Mouse (Mus musculus) liver, postnatal 0 days (tissue): ENCODE results near the gene Exoc3l4. TPM values are rescaled to one million over a fixed set of nuclear protein-coding genes. Genes with fewer than 3 reads are reported as not detected.
A peak's percentile ranks its signal among the peaks of the same experiment; 100 is the strongest.

Source experiments
- ATAC-seq: fragments of 200-750 bp; cut with Nextera tagmentation; 2 replicates; pipeline ENCODE4 v1.8.0; 2017; ENCODE audit warnings: mild to moderate bottlenecking, moderate library complexity
- DNase-seq: peaks from one replicate; pipeline ENCODE4 v3.0.0-alpha.2; 2016
- H3K27ac ChIP-seq: fragments of 300-500 bp; sonication (generic); 2 replicates; pipeline ENCODE4 v1.5.1; 2014; ENCODE audit warnings: antibody characterized with exemption, moderate library complexity, mild to moderate bottlenecking, low read depth
- H3K27me3 ChIP-seq: fragments of 300-500 bp; sonication (generic); 2 replicates; pipeline ENCODE4 v1.6.1; 2014; ENCODE audit warnings: low read length, control low read depth, mixed read lengths; ENCODE audit not compliant: insufficient read depth
- H3K36me3 ChIP-seq: fragments of 300-500 bp; sonication (generic); replicated peaks from 2 replicates; pipeline ENCODE4 v1.6.1; 2014; ENCODE audit warnings: mild to moderate bottlenecking, control low read depth, low read length, moderate library complexity, mixed read lengths; ENCODE audit not compliant: insufficient read depth
- H3K4me1 ChIP-seq: fragments of 300-500 bp; sonication (generic); 2 replicates; pipeline ENCODE4 v1.6.1; 2014; ENCODE audit warnings: antibody characterized with exemption, mild to moderate bottlenecking, control low read depth; ENCODE audit not compliant: insufficient read depth
- H3K4me2 ChIP-seq: fragments of 300-500 bp; sonication (generic); 2 replicates; pipeline ENCODE4 v1.6.1; 2014; ENCODE audit warnings: low read depth, mild to moderate bottlenecking, low read length, moderate library complexity, mixed read lengths
- H3K4me3 ChIP-seq: fragments of 300-500 bp; sonication (generic); 2 replicates; pipeline ENCODE4 v1.5.1; 2014; ENCODE audit warnings: low read depth, low read length
- H3K9ac ChIP-seq: fragments of 300-500 bp; sonication (generic); replicated peaks from 2 replicates; pipeline ENCODE4 v1.6.1; 2014; ENCODE audit warnings: mild to moderate bottlenecking, moderate library complexity
- H3K9me3 ChIP-seq: fragments of 300-500 bp; sonication (generic); 2 replicates; pipeline ENCODE4 v1.6.1; 2016; ENCODE audit warnings: mild to moderate bottlenecking, control low read depth, low read length, mixed read lengths
- CTCF ChIP-seq: sonication (generic); IDR thresholded peaks from 2 replicates; pipeline ENCODE4 v1.5.1; 2016; ENCODE audit warnings: antibody characterized with exemption, low read depth
- EP300 ChIP-seq: IDR thresholded peaks from 2 replicates; pipeline ENCODE4 v1.6.1; 2016; ENCODE audit warnings: antibody characterized with exemption, low read depth, mild to moderate bottlenecking
- WGBS: fragments of 180-500 bp; shearing (Covaris S2); extraction: QIAGEN DNeasy Blood & Tissue Kit; methylation state at CpG from one replicate; pipeline ENCODE4 v1.1.7; 2014; ENCODE audit not compliant: insufficient replicate concordance; 5-methylcytosine and 5-hydroxymethylcytosine counted together
- polyA plus RNA-seq: library from polyadenylated mRNA; unstranded; fragments of >200 nt; fragmentation: Nextera tagmentation; extraction: Ambion mirVana; gene quantifications from 2 replicates; pipeline ENCODE4 v1.2.1, GENCODE M21; 2015

The Exoc3l4 gene
- polyA plus RNA-seq, 1 experiment from 2014 or later = 13.7 TPM

DNA sequence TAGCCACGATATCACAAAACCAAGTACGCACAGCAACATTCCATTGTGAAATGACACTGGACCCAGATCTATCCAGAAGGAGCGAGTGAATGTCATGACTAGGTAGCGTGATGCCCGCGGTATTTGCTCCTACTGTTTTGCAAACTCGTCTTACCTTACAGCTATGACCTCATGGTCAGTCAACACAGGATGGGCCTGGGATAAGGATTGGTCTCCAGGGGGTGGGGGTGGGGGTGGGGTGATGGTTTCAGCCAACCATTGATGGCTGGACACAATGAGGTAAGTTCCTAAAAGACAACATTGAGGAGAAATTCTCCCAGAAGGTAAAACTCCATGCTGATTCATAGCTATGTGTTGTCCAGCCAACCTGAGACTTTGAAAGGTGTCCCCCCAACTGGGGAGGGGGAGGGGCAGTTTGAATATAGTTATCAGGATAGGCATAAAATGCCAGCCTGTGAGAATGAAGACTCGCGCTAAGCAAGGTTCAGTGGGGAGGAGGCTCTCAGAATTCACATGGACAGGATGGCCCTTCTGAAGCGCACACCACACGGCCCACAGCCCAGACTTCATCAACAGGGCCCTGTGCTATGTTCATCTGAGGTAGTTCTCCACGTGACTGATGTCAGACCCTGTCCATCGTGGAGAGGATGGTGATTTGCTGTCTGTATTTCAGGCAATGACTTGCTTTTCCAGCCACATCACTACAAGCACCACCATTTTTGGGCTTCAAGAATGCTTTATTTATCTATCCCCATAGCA is 30.8 kb upstream of the Exoc3l4 start:
- peak; percentile 53 for DNase-seq
- Histone ChIP-seq H3K9ac (no peak overlapping the region), H3K4me1 (peaks cover 9% of the 10 kb centered on the region; the same call in 1 of the 2 replicates), H3K4me2 (no peak overlapping the region), H3K27ac (peak overlapping the region; percentile 49), H3K27me3 (no peaks in the 10 kb centered on the region), H3K36me3 (no peaks in the 10 kb centered on the region), H3K4me3 (no peak overlapping the region), H3K9me3 (no peaks in the 10 kb centered on the region)
- peak; percentile 90 for ATAC-seq
- WGBS = 70% methylated on average over 13 of the region's 13 CpGs
- TF ChIP-seq CTCF (no peak), EP300 (no peak)

DNA sequence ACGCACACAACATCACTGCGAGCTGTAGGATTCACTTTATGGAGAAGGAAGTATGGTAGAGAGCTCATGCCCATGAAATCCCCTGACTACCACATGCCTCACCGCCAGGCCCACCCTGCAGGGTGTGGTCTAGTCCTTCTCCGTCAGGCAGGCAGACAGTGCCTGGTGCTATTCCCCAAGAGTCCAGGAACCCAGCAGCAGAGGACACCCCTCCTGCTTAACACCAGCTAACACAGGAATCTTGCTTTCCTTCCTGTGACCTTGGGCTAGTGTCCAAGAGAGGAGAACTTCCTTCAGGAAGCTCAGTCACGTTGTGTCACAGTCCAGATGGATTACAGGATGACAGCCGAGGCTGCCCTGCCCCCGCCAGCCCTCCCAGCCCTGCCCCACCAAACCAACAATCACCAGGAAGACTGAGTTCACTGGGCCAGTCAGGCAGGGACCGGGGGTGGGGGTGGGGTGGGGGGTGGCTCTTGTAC is 30.1 kb upstream of the Exoc3l4 start:
- Histone ChIP-seq H3K27me3 (no peaks in the 10 kb centered on the region), H3K4me1 (peaks cover 3% of the 10 kb centered on the region; the same call in 1 of the 2 replicates), H3K4me3 (no peak overlapping the region), H3K9me3 (no peaks in the 10 kb centered on the region), H3K27ac (peak overlapping the region; percentile 49), H3K4me2 (no peak overlapping the region), H3K36me3 (no peaks in the 10 kb centered on the region), H3K9ac (no peak overlapping the region)
- WGBS = 35% methylated on average over 8 of the region's 8 CpGs
- DNase-seq (no peak), ATAC-seq (peak; percentile 66)
- no peak for TF ChIP-seq CTCF
- TF ChIP-seq EP300 = peak; percentile 54; the same call in 1 of the 2 replicates

DNA sequence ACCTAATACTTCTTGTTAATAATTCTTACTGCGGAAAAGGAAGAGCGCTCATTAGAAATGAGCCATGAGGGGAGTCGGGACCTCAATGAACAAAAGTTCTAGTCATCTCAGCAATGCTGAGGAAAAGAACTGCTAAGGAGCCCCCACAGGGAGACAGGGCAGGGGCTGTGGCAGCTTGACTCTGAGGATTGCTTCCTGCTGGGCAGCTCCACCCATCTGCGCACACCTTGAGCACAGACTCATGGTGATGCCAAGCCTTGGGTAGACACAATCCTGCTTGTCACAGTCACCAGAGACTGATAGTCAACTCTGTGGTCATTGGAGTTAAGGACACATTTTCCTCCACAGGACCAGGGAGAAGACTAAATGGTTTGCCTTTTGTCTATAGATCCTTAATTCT is 29.7 kb upstream of the Exoc3l4 start:
- DNase-seq = no peak
- TF ChIP-seq EP300 = no peak
- no peak for TF ChIP-seq CTCF
- no peak for ATAC-seq
- no peaks in the 10 kb centered on the region for H3K36me3 ChIP-seq
- H3K27me3 ChIP-seq = no peaks in the 10 kb centered on the region
- H3K9me3 ChIP-seq = no peaks in the 10 kb centered on the region
- H3K4me1 ChIP-seq = no peaks in the 10 kb centered on the region
- H3K9ac ChIP-seq = no peak overlapping the region
- H3K4me2 ChIP-seq = no peak overlapping the region
- no peak overlapping the region for H3K4me3 ChIP-seq
- no peak overlapping the region for H3K27ac ChIP-seq
- WGBS = 75% methylated on average over 4 of the region's 4 CpGs

DNA sequence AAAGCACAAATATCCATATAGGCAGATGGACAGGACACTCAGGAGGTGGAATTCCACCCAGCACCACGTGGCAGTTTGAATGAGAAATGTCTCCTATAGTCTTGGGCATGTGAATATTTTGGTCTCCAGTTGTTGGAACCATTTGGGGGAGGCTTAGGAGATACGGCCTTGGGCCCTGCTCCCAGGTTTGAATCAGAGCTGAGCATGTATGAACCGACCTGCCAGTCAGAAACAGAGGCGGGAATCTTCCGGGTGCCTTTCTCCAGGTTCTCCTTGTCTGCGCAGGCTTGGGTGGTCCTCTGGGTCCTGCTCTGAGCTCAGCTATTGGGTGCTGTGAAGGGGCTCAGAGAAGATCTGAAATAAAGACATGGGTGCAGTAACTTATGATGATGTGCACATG is 22.8 kb upstream of the Exoc3l4 start:
- no peak for DNase-seq
- no peaks in the 10 kb centered on the region for H3K9me3 ChIP-seq

DNA sequence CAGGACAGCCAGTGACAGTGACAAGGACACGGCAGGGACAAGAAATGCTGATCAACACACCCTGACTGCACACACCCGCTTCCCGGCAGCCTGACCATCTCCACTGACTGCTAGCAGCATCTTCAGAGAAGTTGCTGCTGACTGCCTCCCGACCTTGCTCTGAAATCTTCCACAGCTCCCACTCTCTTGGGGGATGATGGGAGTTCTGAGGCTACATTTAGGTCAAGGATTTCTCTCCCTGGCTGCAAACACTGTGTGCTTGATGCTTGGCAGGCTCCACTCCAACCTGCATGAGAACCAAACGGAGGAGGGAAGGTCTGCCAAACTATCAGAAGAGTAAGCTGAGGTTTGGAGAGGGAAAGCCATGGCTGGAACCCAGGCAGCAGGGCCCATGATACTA is 19.8 kb upstream of the Exoc3l4 start:
- WGBS = 63% methylated on average over 5 of the region's 5 CpGs
- no peak overlapping the region for H3K4me3 ChIP-seq
- no peaks in the 10 kb centered on the region for H3K36me3 ChIP-seq
- ATAC-seq = no peak
- no peak overlapping the region for H3K27ac ChIP-seq
- TF ChIP-seq CTCF (no peak), EP300 (no peak)
- no peaks in the 10 kb centered on the region for H3K27me3 ChIP-seq
- no peak for DNase-seq
- no peaks in the 10 kb centered on the region for H3K4me1 ChIP-seq
- H3K9ac ChIP-seq = no peak overlapping the region
- H3K4me2 ChIP-seq = no peak overlapping the region
- no peaks in the 10 kb centered on the region for H3K9me3 ChIP-seq

More for the DNA sequence above, 22.8 kb upstream of the Exoc3l4 start:
- H3K4me2 ChIP-seq = no peak overlapping the region
- no peaks in the 10 kb centered on the region for H3K4me1 ChIP-seq
- H3K27me3 ChIP-seq = no peaks in the 10 kb centered on the region
- TF ChIP-seq CTCF = no peak
- H3K9ac ChIP-seq = no peak overlapping the region
- WGBS = 78% methylated on average over 6 of the region's 6 CpGs
- no peak overlapping the region for H3K4me3 ChIP-seq
- no peak overlapping the region for H3K27ac ChIP-seq
- H3K36me3 ChIP-seq = no peaks in the 10 kb centered on the region
- no peak for ATAC-seq

DNA sequence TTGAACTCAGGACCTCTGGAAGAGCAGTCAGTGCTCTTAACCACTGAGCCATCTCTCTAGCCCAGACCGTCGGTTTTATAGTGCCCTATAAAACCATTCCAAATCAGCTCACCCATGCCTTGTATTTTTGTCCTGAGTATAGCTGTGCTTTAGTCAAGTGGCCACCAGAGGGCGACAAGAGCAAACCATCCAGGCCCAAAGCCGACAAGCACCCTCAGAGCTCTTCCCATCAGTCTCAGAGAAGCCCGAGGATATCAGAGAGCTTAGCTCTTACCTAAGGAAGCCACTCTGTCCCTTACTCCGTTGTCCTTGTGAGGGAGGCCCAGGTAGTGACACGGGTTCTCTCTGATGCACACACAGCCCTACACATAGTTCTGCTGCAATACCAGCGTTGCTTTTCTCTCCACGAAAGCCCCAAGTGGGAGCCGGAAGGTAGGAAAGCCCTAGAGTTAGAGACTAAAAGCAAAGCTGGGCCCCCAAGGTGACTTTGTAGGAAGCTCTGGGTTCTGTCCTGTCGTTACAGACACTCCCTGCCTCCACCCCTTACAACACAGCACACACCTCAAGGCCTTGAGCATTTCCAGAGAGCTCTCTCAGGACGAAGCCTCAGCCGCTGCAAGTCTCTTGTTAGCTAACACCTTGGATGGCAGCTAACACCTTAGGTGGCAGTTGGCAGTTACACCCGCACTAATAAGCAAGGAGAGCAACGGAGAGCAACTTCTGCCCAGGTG is 15.2 kb upstream of the Exoc3l4 start:
- TF ChIP-seq EP300 (no peak), CTCF (peak; percentile 94)
- H3K4me1 ChIP-seq = no peaks in the 10 kb centered on the region
- no peak overlapping the region for H3K27ac ChIP-seq
- DNase-seq = peak; percentile 80
- no peak overlapping the region for H3K4me2 ChIP-seq
- H3K9me3 ChIP-seq = no peaks in the 10 kb centered on the region
- no peaks in the 10 kb centered on the region for H3K36me3 ChIP-seq
- peaks cover under 1% of the 10 kb centered on the region; the same call in 1 of the 2 replicates for H3K27me3 ChIP-seq
- WGBS = 26% methylated on average over 15 of the region's 15 CpGs
- peak; percentile 59 for ATAC-seq
- H3K9ac ChIP-seq = no peak overlapping the region
- H3K4me3 ChIP-seq = no peak overlapping the region
